Mouse (Mus musculus) MEL (cell line): Measurements from ENCODE around the gene Slc25a22. TPM values are rescaled to one million over a fixed set of nuclear protein-coding genes. Genes with fewer than 3 reads are reported as not detected.

Experiments
- DNase-seq: peaks from one replicate; pipeline ENCODE4 v3.0.0; 2011; ENCODE audit warnings: low read depth, low spot score
- H3K27ac ChIP-seq: 2 replicates; pipeline ENCODE4 v1.5.1; 2012; ENCODE audit warnings: low read depth, mild to moderate bottlenecking, control low read depth, low read length, moderate library complexity; ENCODE audit not compliant: control insufficient read depth
- H3K27me3 ChIP-seq, 2 experiments: fragments of 150-350 bp in 1 of 2; sonication (generic) in 1 of 2; 2 replicates each; pipeline ENCODE4 v1.6.1; 2012; ENCODE audit warnings: low read length in 2 of 2, mild to moderate bottlenecking in 2 of 2, improper control_type of control experiment in 1 of 2, moderate library complexity in 1 of 2; ENCODE audit not compliant: insufficient read depth in 2 of 2, control insufficient read depth in 1 of 2
- H3K36me3 ChIP-seq, 2 experiments: 2 replicates each; pipeline ENCODE4 v1.6.1; 2012 to 2014; ENCODE audit warnings: low read length in 2 of 2, improper control_type of control experiment in 1 of 2, inconsistent platforms in 1 of 2, mild to moderate bottlenecking in 1 of 2; ENCODE audit not compliant: insufficient read depth in 2 of 2, control insufficient read depth in 1 of 2
- H3K4me1 ChIP-seq, 2 experiments: fragments of 150-350 bp in 1 of 2; sonication (generic) in 1 of 2; 2 replicates each; pipeline ENCODE4 v1.6.1; 2012; ENCODE audit warnings: low read length in 2 of 2, improper control_type of control experiment in 1 of 2, mild to moderate bottlenecking in 1 of 2; ENCODE audit not compliant: insufficient read depth in 2 of 2, control insufficient read depth in 1 of 2
- H3K4me3 ChIP-seq, 2 experiments: fragments of 150-350 bp in 1 of 2; sonication (generic) in 1 of 2; 2 replicates each; pipeline ENCODE4 v1.5.1; 2012; ENCODE audit warnings: low read depth in 2 of 2, low read length in 2 of 2, mild to moderate bottlenecking in 2 of 2, moderate library complexity in 2 of 2, control low read depth in 1 of 2, improper control_type of control experiment in 1 of 2; ENCODE audit not compliant: control insufficient read depth in 1 of 2, insufficient read depth in 1 of 2
- H3K79me2 ChIP-seq: 2 replicates; pipeline ENCODE4 v1.6.1; 2012; ENCODE audit warnings: mild to moderate bottlenecking, low read length, moderate library complexity; ENCODE audit not compliant: control insufficient read depth, poor library complexity, insufficient read depth
- H3K9ac ChIP-seq: 2 replicates; pipeline ENCODE4 v1.6.1; 2012; ENCODE audit warnings: low read depth, mild to moderate bottlenecking, control low read depth, low read length, moderate library complexity; ENCODE audit not compliant: control insufficient read depth, poor library complexity, severe bottlenecking
- H3K9me3 ChIP-seq: fragments of 150-350 bp; sonication (generic); replicated peaks from 2 replicates; pipeline ENCODE4 v1.6.1; 2012; ENCODE audit warnings: mild to moderate bottlenecking, low read length, improper control_type of control experiment, moderate library complexity; ENCODE audit not compliant: insufficient read depth
- BHLHE40 ChIP-seq: IDR thresholded peaks from 2 replicates; pipeline ENCODE4 v1.6.1; 2012; ENCODE audit warnings: low read depth, mild to moderate bottlenecking, inconsistent platforms, low read length, improper control_type of control experiment, borderline replicate concordance
- CHD1 ChIP-seq: IDR thresholded peaks from 2 replicates; pipeline ENCODE4 v1.6.1; 2012; ENCODE audit warnings: low read depth, mild to moderate bottlenecking, inconsistent platforms, low read length, improper control_type of control experiment
- CHD2 ChIP-seq: IDR thresholded peaks from 2 replicates; pipeline ENCODE4 v1.6.1; 2011; ENCODE audit warnings: low read length, improper control_type of control experiment
- CTCF ChIP-seq, 3 experiments: IDR thresholded peaks in 2 of 3; conservative IDR thresholded peaks in 1 of 3; 2 replicates each; pipeline ENCODE4 v1.5.1; 2011 to 2012; ENCODE audit warnings: low read length in 3 of 3, low read depth in 2 of 3, mild to moderate bottlenecking in 2 of 3, improper control_type of control experiment in 1 of 3, inconsistent platforms in 1 of 3, mixed read lengths in 1 of 3, moderate library complexity in 1 of 3; ENCODE audit not compliant: control insufficient read depth in 1 of 3, insufficient read depth in 1 of 3, poor library complexity in 1 of 3, severe bottlenecking in 1 of 3
- E2F4 ChIP-seq: IDR thresholded peaks from 2 replicates; pipeline ENCODE4 v1.6.1; 2011; ENCODE audit warnings: low read depth, low read length, improper control_type of control experiment, borderline replicate concordance
- ELF1 ChIP-seq: IDR thresholded peaks from 2 replicates; pipeline ENCODE4 v1.6.1; 2014; ENCODE audit warnings: low read depth, mild to moderate bottlenecking, inconsistent platforms, low read length, improper control_type of control experiment, moderate library complexity
- EP300 ChIP-seq, 2 experiments: IDR thresholded peaks; 2 replicates each; pipeline ENCODE4 v1.6.1; 2011; ENCODE audit warnings: improper control_type of control experiment in 2 of 2, low read length in 2 of 2, low read depth in 1 of 2, mild to moderate bottlenecking in 1 of 2
- ETS1 ChIP-seq: IDR thresholded peaks from 2 replicates; pipeline ENCODE4 v1.6.1; 2012; ENCODE audit warnings: low read depth, mild to moderate bottlenecking, inconsistent platforms, low read length, improper control_type of control experiment, moderate library complexity
- GATA1 ChIP-seq: IDR thresholded peaks from 2 replicates; pipeline ENCODE4 v1.6.1; 2011; ENCODE audit warnings: low read depth, low read length, improper control_type of control experiment
- HCFC1 ChIP-seq: IDR thresholded peaks from 2 replicates; pipeline ENCODE4 v1.6.1; 2012; ENCODE audit warnings: low read depth, mild to moderate bottlenecking, inconsistent platforms, low read length, improper control_type of control experiment, moderate library complexity
- JUND ChIP-seq: IDR thresholded peaks from 2 replicates; pipeline ENCODE4 v1.6.1; 2011; ENCODE audit warnings: low read depth, mild to moderate bottlenecking, improper control_type of control experiment, low read length
- KAT2A ChIP-seq: conservative IDR thresholded peaks from 2 replicates; pipeline ENCODE4 v1.6.1; 2012; ENCODE audit warnings: low read depth, low read length, improper control_type of control experiment, inconsistent platforms
- MAFK ChIP-seq: IDR thresholded peaks from 2 replicates; pipeline ENCODE4 v1.6.1; 2011; ENCODE audit warnings: low read depth, mild to moderate bottlenecking, low read length, improper control_type of control experiment, borderline replicate concordance
- MAX ChIP-seq: IDR thresholded peaks from 2 replicates; pipeline ENCODE4 v1.6.1; 2011; ENCODE audit warnings: low read length, improper control_type of control experiment
- MAZ ChIP-seq: IDR thresholded peaks from 2 replicates; pipeline ENCODE4 v1.6.1; 2012; ENCODE audit warnings: low read depth, mild to moderate bottlenecking, inconsistent platforms, low read length, improper control_type of control experiment
- MEF2A ChIP-seq: IDR thresholded peaks from 2 replicates; pipeline ENCODE4 v1.6.1; 2014; ENCODE audit warnings: low read depth, mild to moderate bottlenecking, inconsistent platforms, low read length, improper control_type of control experiment; ENCODE audit not compliant: poor library complexity, insufficient replicate concordance, severe bottlenecking; ENCODE audit errors: extremely low read depth
- MXI1 ChIP-seq: IDR thresholded peaks from 2 replicates; pipeline ENCODE4 v1.6.1; 2011; ENCODE audit warnings: mild to moderate bottlenecking, low read depth, low read length, improper control_type of control experiment
- MYB ChIP-seq: IDR thresholded peaks from 2 replicates; pipeline ENCODE4 v1.6.1; 2011; ENCODE audit warnings: mild to moderate bottlenecking, low read depth, low read length, improper control_type of control experiment
- NELFE ChIP-seq: IDR thresholded peaks from 2 replicates; pipeline ENCODE4 v1.6.1; 2011; ENCODE audit warnings: low read depth, low read length, improper control_type of control experiment
- NRF1 ChIP-seq: IDR thresholded peaks from 2 replicates; pipeline ENCODE4 v1.6.1; 2014; ENCODE audit warnings: low read depth, mild to moderate bottlenecking, inconsistent platforms, low read length, improper control_type of control experiment, moderate library complexity; ENCODE audit not compliant: poor library complexity, insufficient read depth, severe bottlenecking
- POLR2A ChIP-seq, 2 experiments: IDR thresholded peaks; 2 replicates each; pipeline ENCODE4 v1.6.1; 2011 to 2012; ENCODE audit warnings: low read length in 2 of 2, mild to moderate bottlenecking in 2 of 2, control low read depth in 1 of 2, improper control_type of control experiment in 1 of 2, low read depth in 1 of 2, moderate library complexity in 1 of 2; ENCODE audit not compliant: control insufficient read depth in 1 of 2, insufficient read depth in 1 of 2, poor library complexity in 1 of 2
- POLR2AphosphoS2 ChIP-seq: IDR thresholded peaks from 2 replicates; pipeline ENCODE4 v1.6.1; 2011; ENCODE audit warnings: low read length, improper control_type of control experiment
- POLR2AphosphoS5 ChIP-seq: IDR thresholded peaks from 2 replicates; pipeline ENCODE4 v1.6.1; 2012; ENCODE audit warnings: low read depth, borderline replicate concordance, mild to moderate bottlenecking, inconsistent platforms, low read length, moderate library complexity, mixed read lengths
- RAD21 ChIP-seq: IDR thresholded peaks from 2 replicates; pipeline ENCODE4 v1.6.1; 2011; ENCODE audit warnings: mild to moderate bottlenecking, low read depth, low read length, improper control_type of control experiment
- RCOR1 ChIP-seq: IDR thresholded peaks from 2 replicates; pipeline ENCODE4 v1.6.1; 2012; ENCODE audit warnings: low read depth, mild to moderate bottlenecking, inconsistent platforms, low read length, improper control_type of control experiment
- SIN3A ChIP-seq: IDR thresholded peaks from 2 replicates; pipeline ENCODE4 v1.6.1; 2012; ENCODE audit warnings: low read length, improper control_type of control experiment, inconsistent platforms
- SMC3 ChIP-seq: IDR thresholded peaks from 2 replicates; pipeline ENCODE4 v1.6.1; 2011; ENCODE audit warnings: low read depth, low read length, improper control_type of control experiment
- TAL1 ChIP-seq: IDR thresholded peaks from 2 replicates; pipeline ENCODE4 v1.6.1; 2012; ENCODE audit warnings: mild to moderate bottlenecking, inconsistent platforms, low read length, moderate library complexity, mixed read lengths
- TBP ChIP-seq: IDR thresholded peaks from 2 replicates; pipeline ENCODE4 v1.8.0; 2011; ENCODE audit warnings: low read depth, low read length, improper control_type of control experiment
- TCF12 ChIP-seq: IDR thresholded peaks from 2 replicates; pipeline ENCODE4 v1.6.1; 2014; ENCODE audit warnings: low read depth, mild to moderate bottlenecking, inconsistent platforms, low read length, improper control_type of control experiment, moderate library complexity
- UBTF ChIP-seq: IDR thresholded peaks from 2 replicates; pipeline ENCODE4 v1.6.1; 2012; ENCODE audit warnings: low read depth, mild to moderate bottlenecking, inconsistent platforms, low read length, improper control_type of control experiment, moderate library complexity, borderline replicate concordance; ENCODE audit not compliant: insufficient read depth
- USF1 ChIP-seq: IDR thresholded peaks from 2 replicates; pipeline ENCODE4 v1.6.1; 2014; ENCODE audit warnings: low read depth, mild to moderate bottlenecking, inconsistent platforms, low read length, improper control_type of control experiment, moderate library complexity
- USF2 ChIP-seq, 2 experiments: IDR thresholded peaks; 2 replicates each; pipeline ENCODE4 v1.6.1; 2011 to 2012; ENCODE audit warnings: improper control_type of control experiment in 2 of 2, low read length in 2 of 2, borderline replicate concordance in 1 of 2, inconsistent platforms in 1 of 2, low read depth in 1 of 2, mild to moderate bottlenecking in 1 of 2; ENCODE audit not compliant: insufficient read depth in 1 of 2
- ZC3H11A ChIP-seq: IDR thresholded peaks from 2 replicates; pipeline ENCODE4 v1.6.1; 2012; ENCODE audit warnings: low read depth, mild to moderate bottlenecking, inconsistent platforms, low read length, improper control_type of control experiment
- ZMIZ1 ChIP-seq: IDR thresholded peaks from 2 replicates; pipeline ENCODE4 v1.6.1; 2012; ENCODE audit warnings: low read depth, mild to moderate bottlenecking, inconsistent platforms, low read length, improper control_type of control experiment, moderate library complexity
- ZNF384 ChIP-seq: IDR thresholded peaks from 2 replicates; pipeline ENCODE4 v1.6.1; 2012; ENCODE audit warnings: low read depth, mild to moderate bottlenecking, inconsistent platforms, low read length, improper control_type of control experiment
- polyA plus RNA-seq, 2 experiments: library from polyadenylated mRNA; stranded (reverse) in 1 of 2; unstranded in 1 of 2; fragments of >175 nt in 1 of 2; fragments of >200 nt in 1 of 2; gene quantifications; 2 replicates each; pipeline versions ENCODE4 v1.2.1 to v1.2.4; 2012; ENCODE audit warnings: low replicate concordance in 2 of 2, low read depth in 1 of 2; ENCODE audit not compliant: insufficient read length in 2 of 2, insufficient read depth in 1 of 2, missing spikeins in 1 of 2
- total RNA-seq: library from RNA; depleted of rRNA; stranded (reverse); fragments of 300-350 nt; gene quantifications from 2 replicates; pipeline ENCODE4 v1.2.3, GENCODE M21; 2012

Gene Slc25a22
- total and polyA plus RNA-seq, 3 experiments = 23.8 to 46.0 TPM; not detected in 1

GRCm38 (mm10) chr7:141413809-141414584 is 23.7 kb downstream of the Slc25a22 start, which contains the start of gene Gatd1:
TSS of gene Gatd1 (minus strand) at chr7:141414136.
- H3K27ac ChIP-seq = peak within 1 kb of the TSS; percentile 59
- peaks cover 6 to 21% of the 10 kb centered on the region in 2 experiments for H3K4me1 ChIP-seq
- TF ChIP-seq TCF12 (peak; percentile 39), MAZ (peak; percentile 79; the same call in 1 of the 2 replicates), BHLHE40 (no peak), MYB (no peak), NELFE (peak; percentile 82), ZNF384 (no peak), ZC3H11A (no peak), MAX (no peak), NRF1 (peak; percentile 89), CHD1 (no peak), ZMIZ1 (peak; percentile 30; the same call in 1 of the 2 replicates), HCFC1 (peak; percentile 74), CHD2 (no peak), RAD21 (no peak), RCOR1 (no peak), USF1 (no peak), POLR2AphosphoS2 (peak; percentile 71; the same call in 1 of the 2 replicates), POLR2A (IDR thresholded peaks at IDR 0.05; ENCODE audit: control insufficient read depth in 1 of 2, insufficient read depth in 1 of 2, low read depth in 1 of 2, low read length in 2 of 2, poor library complexity in 1 of 2) (peak; percentile 86 to 89), KAT2A (0 out of 2 replicates have a peak, but pooled peaks have one; percentile 4), TAL1 (no peak), UBTF (no peak), USF2 (IDR thresholded peaks at IDR 0.05; ENCODE audit: borderline replicate concordance in 1 of 2, insufficient read depth in 1 of 2, low read depth in 1 of 2, low read length in 2 of 2) (no peak), EP300 (IDR thresholded peaks at IDR 0.05; ENCODE audit: low read depth in 1 of 2, low read length in 2 of 2) (no peak), GATA1 (no peak), JUND (no peak), MEF2A (no peak), POLR2AphosphoS5 (no peak), E2F4 (no peak), SMC3 (no peak), MXI1 (peak; percentile 72; the same call in 1 of the 2 replicates), MAFK (no peak), ELF1 (peak; percentile 93), TBP (no peak), SIN3A (peak; percentile 68), CTCF (IDR thresholded peaks at IDR 0.05 in 2 of 3, conservative IDR thresholded peaks at IDR 0.05 in 1 of 3; ENCODE audit: control insufficient read depth in 1 of 3, insufficient read depth in 1 of 3, low read depth in 2 of 3, low read length in 3 of 3, poor library complexity in 1 of 3, severe bottlenecking in 1 of 3) (no peak), ETS1 (no peak)

More at GRCm38 (mm10) chr7:141413809-141414584, 23.7 kb downstream of the Slc25a22 start, which contains the start of gene Gatd1:
- H3K4me3 ChIP-seq = peak within 1 kb of the TSS; percentile 97 to 100
- peak within 1 kb of the TSS; percentile 85 for H3K9ac ChIP-seq
- H3K79me2 ChIP-seq = peaks cover 4% of the 10 kb centered on the region; the same call in 1 of the 2 replicates
- DNase-seq = peak; percentile 99
- no peaks in the 10 kb centered on the region for H3K9me3 ChIP-seq
- peaks cover 0 to 13% of the 10 kb centered on the region in 2 experiments; a peak in 2 of 4 replicates for H3K36me3 ChIP-seq
- no peaks in the 10 kb centered on the region for H3K27me3 ChIP-seq
